Mouse (Mus musculus): Measurements from ENCODE around the gene Myzap.

Gene Myzap

GRCm38 (mm10) chr9:71544831-71545230 is 47.3 kb downstream of the Myzap start:
- no peak for DNase-seq (ENCODE audit: low spot score in 2 of 2)

DNA sequence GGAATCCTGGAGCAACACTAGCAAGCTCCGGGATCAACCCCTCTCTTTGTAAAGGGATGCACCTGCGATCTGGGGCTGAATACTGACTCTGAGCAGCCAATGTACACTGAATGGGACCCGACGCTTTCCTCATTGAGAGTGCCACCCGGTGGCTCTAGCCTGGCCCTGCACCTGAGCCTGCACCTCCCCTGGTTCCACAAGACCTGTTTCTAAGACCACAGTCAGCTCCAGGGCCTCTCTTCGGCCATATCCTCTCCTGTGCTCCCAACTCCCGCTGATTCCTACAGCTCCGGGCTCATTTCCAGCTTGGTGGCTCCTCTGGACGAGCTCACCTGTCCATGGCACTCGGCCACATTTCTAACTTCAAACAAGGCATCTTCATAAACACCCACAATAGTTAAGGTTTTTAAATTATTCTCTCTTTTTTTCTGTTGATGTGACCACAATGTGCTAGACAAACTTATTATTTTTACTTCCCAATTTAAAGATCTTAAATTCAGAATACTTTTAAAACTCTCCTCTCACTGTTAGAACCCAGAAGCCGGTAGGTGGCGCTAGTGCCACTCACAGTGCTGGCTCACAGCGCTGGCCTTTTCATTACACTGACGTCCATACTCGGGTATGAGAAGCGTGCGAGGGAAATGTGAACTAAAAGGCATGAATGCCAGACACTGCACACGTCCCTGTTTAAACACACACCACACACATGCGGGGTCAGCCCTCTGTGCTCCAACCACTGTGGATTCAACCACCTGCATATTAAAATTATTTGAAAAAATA is 48.5 kb downstream of the Myzap start:
- peak; percentile 66 to 74 for DNase-seq (ENCODE audit: low spot score in 2 of 2)

GRCm38 (mm10) chr9:71542292-71542691 is 49.9 kb downstream of the Myzap start:
- no peak for DNase-seq (ENCODE audit: low spot score in 2 of 2)

DNA sequence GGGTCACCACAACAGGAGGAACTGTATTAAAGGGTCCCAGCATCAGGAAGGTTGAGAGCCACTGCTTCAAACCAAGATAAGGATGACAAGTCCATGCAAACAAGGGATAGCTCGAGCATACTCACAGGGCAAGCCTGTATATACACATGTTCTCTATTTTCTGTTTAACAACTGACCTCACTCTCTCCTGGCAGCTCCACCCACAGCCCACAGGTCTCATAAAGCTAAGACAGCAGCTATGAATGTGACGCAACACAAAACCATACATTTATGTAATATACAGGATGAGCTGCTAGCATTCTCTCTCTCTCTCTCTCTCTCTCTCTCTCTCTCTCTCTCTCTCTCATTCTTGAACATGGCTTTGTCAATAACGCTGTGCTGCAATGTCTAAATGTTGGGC is 51.4 kb downstream of the Myzap start:
- no peak for DNase-seq (ENCODE audit: low spot score in 2 of 2)

- no peak for DNase-seq (ENCODE audit: low spot score in 2 of 2)
Observed at GRCm38 (mm10) chr9:71535730-71536129, 56.4 kb downstream of the Myzap start.

DNA sequence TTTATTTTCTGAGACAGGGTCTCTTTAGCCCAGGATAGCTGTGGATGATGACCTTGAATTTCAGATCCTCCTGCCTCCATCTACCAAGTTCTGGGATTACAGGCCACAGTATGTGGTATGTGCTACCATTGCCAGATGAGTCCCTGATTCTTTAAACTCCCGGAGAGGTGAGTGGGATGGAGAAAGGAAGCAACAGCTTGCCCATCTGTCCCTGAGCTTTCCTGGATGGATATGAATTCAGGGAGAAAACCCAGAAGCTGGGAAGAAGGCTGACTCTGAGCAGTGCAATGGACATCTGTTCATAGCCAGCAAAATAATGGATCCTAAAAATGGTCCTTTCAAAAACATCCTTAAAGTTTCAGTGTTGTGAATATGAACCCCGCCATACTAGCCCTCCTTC is 57.1 kb downstream of the Myzap start:
- DNase-seq (ENCODE audit: low spot score in 2 of 2): peak; percentile 18 to 28

DNA sequence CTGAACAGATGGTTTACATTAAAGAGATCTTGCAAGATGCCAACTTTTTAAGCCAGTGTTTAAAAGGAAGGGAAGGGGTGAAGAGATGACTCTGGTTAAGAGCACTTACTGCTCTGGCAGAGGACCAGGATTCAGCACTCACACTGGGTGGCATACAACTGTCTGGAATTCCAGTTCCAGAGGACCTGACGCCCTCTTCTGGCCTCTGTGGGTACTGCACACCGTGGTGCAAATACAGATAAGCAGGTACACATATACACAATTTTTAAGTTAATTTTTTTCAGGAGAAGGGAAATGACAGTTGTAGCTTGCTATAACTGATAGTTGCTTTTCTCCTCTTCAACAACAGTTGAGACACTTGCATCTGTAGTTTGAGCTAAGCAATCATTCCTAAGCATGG is 62.2 kb downstream of the Myzap start:
- DNase-seq (ENCODE audit: low spot score in 2 of 2): no peak

DNA sequence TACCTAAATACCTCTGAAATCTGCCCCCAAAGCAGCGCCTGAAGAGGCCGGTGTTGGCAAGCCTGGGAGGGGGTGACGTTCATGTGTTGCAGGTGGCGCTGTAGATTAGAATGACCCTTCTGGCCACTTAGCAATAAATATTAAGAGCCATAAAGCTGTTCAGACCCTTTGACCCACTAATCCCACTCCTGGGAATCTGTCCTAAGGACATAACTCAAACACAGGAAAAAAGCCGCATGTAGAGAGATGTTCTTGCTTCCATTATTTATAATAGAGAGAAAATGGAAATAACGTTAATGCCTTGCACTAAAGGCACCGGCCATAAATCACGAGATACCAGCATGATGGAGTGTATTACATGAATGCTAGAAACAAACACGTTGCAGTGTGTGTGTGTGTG is 64.7 kb downstream of the Myzap start:
- no peak for DNase-seq (ENCODE audit: low spot score in 2 of 2)

DNA sequence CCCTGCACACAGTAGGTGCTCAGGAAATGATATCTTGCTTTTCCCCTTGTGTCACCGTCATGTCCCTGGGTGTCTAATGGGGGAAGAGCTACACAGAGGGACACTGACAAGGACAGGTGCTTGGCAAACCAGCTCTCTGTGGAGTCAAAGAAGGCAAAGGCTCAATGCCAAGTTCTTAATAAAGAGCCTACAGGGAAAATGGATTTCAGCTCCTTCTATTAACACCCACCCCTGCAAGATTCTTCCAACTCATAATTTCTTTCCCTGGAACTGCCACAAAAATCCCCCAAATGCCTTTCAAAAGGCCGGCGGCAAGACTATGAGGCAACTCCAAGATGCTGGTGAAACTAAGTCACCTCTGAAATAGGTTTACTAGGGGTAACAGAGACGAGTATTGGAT is 68.3 kb downstream of the Myzap start:
- DNase-seq (ENCODE audit: low spot score in 2 of 2): no peak

- DNase-seq (ENCODE audit: low spot score in 2 of 2): no peak
Observed at GRCm38 (mm10) chr9:71519836-71520235, 72.3 kb downstream of the Myzap start.

- no peak for DNase-seq (ENCODE audit: low spot score in 2 of 2)
Observed at GRCm38 (mm10) chr9:71517487-71517886, 74.7 kb downstream of the Myzap start.

GRCm38 (mm10) chr9:71515862-71516261 is 76.3 kb downstream of the Myzap start:
- no peak for DNase-seq (ENCODE audit: low spot score in 2 of 2)

DNA sequence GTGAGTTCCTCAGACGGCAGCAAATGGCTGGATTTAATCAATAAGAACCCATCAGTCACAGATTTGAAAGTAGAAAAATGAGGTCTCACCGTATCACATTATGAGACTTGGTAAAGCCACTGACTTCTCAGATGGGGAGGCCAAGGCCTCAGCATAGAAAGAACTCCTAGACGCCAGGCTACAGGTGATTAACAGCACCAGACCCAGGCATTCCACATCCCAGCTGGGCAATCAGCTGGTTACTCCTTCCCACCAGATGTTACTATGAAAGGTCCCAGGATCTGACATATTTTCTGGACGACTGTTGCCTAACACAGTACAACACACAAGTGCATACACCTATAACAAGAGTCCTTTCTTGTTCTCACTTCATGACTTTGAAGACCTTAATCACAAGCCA is 78.6 kb downstream of the Myzap start:
- DNase-seq (ENCODE audit: low spot score in 2 of 2): no peak

DNA sequence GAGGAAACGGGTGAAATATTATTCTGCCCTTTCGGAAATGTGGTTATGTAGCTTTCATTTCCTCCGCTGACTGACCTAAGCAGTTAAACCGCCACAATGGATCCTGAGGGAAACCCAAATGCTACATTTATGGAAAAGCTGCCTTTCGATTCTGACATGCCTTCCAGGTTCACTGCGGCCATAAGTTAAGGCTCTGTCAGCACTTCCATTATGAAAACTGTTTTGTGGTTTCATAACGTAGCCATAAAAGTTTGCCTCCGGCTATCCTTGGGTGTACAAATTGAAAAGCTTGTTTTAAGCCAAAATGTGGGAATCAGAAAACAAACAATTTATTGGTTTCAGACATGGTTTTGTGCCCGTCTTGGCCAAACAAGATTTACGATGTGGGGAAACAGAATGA is 79.3 kb downstream of the Myzap start:
- DNase-seq (ENCODE audit: low spot score in 2 of 2): no peak

DNA sequence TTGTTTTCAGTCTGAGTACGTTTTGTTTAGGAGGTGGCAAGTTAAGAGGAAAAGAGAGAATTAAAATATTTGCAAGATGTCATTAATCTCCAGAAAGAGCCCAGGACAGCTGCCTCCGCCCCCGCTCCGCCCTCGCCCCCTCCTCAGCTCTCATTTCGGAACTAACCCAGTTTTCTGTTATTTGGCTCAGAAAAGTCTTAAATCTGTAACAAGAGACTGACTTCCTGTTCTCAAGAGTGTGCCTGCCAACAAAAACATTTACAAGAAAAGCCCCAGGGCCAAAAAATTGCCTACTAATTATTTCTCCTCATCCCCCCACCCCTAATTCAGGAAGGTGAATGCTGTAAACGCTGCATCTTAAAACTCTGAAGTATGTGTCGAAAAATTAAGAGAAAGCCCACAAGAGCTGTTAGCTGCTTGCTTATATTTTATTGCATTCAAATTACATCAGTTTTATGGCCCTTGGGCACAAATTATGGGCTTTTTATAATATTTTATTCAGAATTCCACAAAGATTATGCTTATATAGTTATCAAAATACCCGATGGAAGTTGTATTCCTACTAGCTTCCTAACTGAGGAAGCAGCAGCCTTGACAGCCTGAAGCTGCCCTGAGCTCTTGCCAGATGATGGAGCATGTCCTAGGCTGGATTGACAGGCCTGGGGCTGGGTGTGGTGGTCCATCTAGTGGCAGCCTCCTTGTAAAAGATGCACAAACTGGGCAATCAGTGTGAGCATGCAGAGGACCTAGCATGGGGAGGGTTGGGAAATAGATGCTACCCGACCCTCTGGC is 93.6 kb downstream of the Myzap start:
- peak; percentile 16 to 21 for DNase-seq (ENCODE audit: low spot score in 2 of 2)

DNA sequence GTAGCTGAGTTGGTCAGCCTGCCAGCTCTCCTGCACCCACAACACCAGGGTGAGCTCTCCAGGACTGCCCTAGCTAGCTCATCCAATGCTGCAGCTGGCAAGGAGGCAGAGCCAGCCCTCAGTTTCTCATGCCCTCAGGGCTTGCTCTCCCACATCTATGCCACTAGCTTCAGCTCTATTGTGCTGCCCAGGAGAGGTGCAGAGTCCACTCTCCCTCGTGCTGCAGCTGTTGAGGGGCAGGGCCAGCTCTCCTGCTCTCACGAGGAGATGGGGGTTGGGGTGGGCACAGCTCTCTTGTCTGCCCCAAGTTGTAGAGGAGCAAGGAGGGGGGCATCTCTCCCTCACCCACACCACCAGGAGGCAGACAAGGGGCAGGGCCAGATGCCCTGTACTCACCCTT is 95.5 kb downstream of the Myzap start:
- no peak for DNase-seq (ENCODE audit: low spot score in 2 of 2)

GRCm38 (mm10) chr9:71493771-71494170 is 98.4 kb downstream of the Myzap start:
- no peak for DNase-seq (ENCODE audit: low spot score in 2 of 2)

GRCm38 (mm10) chr9:71492296-71493025 is 99.7 kb downstream of the Myzap start:
- no peak for DNase-seq (ENCODE audit: low spot score in 2 of 2)

DNA sequence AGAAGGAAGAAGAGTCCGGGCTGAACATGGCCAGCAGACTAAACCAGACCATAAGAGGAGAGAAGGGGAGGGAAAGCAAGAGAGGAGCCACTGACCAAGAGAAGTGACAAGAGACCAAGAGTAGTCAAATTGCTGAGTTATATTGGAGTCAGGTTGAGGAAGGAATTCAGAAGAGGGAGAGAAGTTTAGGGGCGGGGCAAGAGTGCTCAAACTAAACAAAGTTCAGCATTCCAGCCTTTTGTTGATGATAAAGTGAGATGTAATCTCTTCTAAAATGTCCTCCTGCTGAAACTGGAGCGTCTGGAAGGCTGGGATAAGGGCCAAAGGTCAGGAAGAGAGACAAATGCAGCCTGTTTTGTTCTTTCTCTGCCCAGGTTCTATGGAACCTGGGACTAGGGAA is 102.1 kb downstream of the Myzap start:
- DNase-seq (ENCODE audit: low spot score in 2 of 2): no peak

- no peak for DNase-seq (ENCODE audit: low spot score in 2 of 2)
Observed at GRCm38 (mm10) chr9:71486127-71486526, 106.0 kb downstream of the Myzap start.

DNA sequence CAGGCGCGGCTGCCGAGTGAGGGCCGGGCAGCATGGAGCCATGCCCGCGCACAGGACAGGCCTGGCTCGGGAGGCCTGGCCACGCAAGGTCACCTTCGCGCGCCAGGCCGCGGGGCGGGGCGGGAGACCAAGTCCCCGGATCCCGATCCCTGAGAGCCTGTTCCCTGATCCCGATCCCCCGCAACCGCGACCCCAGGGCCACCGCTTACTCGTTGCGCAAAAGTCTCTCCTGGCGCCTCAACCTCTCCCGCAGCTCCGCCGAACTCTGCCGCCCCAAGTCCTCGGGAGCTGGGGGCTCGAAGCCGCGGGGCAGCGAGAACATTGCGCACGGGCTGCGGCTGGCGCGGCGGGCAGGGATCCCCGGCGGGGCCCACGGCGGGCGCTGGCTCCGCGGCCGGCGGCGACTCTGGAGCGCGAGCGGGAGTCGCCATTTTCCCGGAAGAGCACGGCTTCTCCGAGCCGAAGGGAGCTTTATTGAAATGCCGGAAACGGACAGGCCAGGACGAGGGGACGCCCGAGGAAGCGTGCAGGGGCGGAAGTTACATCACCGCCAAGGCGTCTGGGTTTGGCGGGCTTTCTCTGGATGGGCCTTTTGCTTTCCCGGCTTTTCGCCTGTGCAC is 106.6 kb downstream of the Myzap start, which contains the start of gene Polr2m:
Gene Polr2m (minus strand): TSS at position 461 of the 620 bp plus-strand sequence.
- peak; percentile 93 to 95 for DNase-seq (ENCODE audit: low spot score in 2 of 2)

Measured in frontal cortex, postnatal 36 days (tissue).